In genomic region chr7:7005441-7005840, GRCm38 (mm10) we compare ENCODE assay signal across 10 mouse cellular contexts. TPM values are rescaled to one million over a fixed set of nuclear protein-coding genes. Genes with fewer than 3 reads are reported as not detected.
"Had no signal": no experiment of that assay in that cellular context is flagged by ENCODE, and none has a peak within 500 bp of the region (broad histone marks: within the 10 kb centered on the region; RNA-seq: fewer than 3 reads in every experiment).

No protein-coding gene starts in this region.

RNA-seq across cellular contexts. Expression of gene Aurkc, which starts 10.3 kb away (rescaled TPM):
- total RNA-seq: left cerebral cortex, postnatal 14 days; left cerebral cortex, postnatal 25 days; left cerebral cortex, postnatal 36 days; left cerebral cortex, postnatal 4 days; liver, adult 2 months; megakaryocyte progenitor cell, adult 5-6 weeks; megakaryocyte, adult 5-6 weeks; megakaryocyte-erythroid progenitor cell, adult 5-6 weeks; midbrain, postnatal 0 days; monocyte, adult 5-6 weeks had no signal
